Mouse (Mus musculus) hindbrain, embryonic 14.5 days (tissue): ENCODE measurements around the gene Ldlrad3. TPM values are rescaled to one million over a fixed set of nuclear protein-coding genes. Genes with fewer than 3 reads are reported as not detected.
A peak's percentile ranks its signal among the peaks of the same experiment; 100 is the strongest.

Experiments used
- ATAC-seq: fragments of 200-750 bp; cut with Nextera tagmentation; 2 replicates; pipeline ENCODE4 v1.8.0; 2017; ENCODE audit warnings: moderate number of reproducible peaks, mild to moderate bottlenecking, moderate TSS enrichment, moderate library complexity; ENCODE audit not compliant: low FRiP score
- DNase-seq: peaks from one replicate; pipeline ENCODE4 v3.0.0-alpha.2; 2015; ENCODE audit warnings: low spot score
- H3K27ac ChIP-seq: fragments of 300-500 bp; sonication (generic); 2 replicates; pipeline ENCODE4 v1.5.1; 2014; ENCODE audit warnings: mild to moderate bottlenecking, moderate library complexity
- H3K27me3 ChIP-seq: fragments of 300-500 bp; sonication (generic); 2 replicates; pipeline ENCODE4 v1.6.1; 2014; ENCODE audit warnings: mild to moderate bottlenecking, low read length, mixed read lengths; ENCODE audit not compliant: control insufficient read depth, insufficient read depth
- H3K36me3 ChIP-seq: fragments of 300-500 bp; sonication (generic); replicated peaks from 2 replicates; pipeline ENCODE4 v1.6.1; 2014; ENCODE audit not compliant: control insufficient read depth, insufficient read depth
- H3K4me1 ChIP-seq: fragments of 300-500 bp; sonication (generic); replicated peaks from 2 replicates; pipeline ENCODE4 v1.6.1; 2014; ENCODE audit warnings: antibody characterized with exemption, low read length, mixed read lengths; ENCODE audit not compliant: control insufficient read depth, insufficient read depth
- H3K4me2 ChIP-seq: fragments of 300-500 bp; sonication (generic); replicated peaks from 2 replicates; pipeline ENCODE4 v1.6.1; 2014; ENCODE audit warnings: mild to moderate bottlenecking, moderate library complexity
- H3K4me3 ChIP-seq: fragments of 300-500 bp; sonication (generic); replicated peaks from 2 replicates; pipeline ENCODE4 v1.5.1; 2014; ENCODE audit warnings: mild to moderate bottlenecking, low read length
- H3K9ac ChIP-seq: fragments of 300-500 bp; sonication (generic); 2 replicates; pipeline ENCODE4 v1.6.1; 2014
- H3K9me3 ChIP-seq: fragments of 300-500 bp; sonication (generic); 2 replicates; pipeline ENCODE4 v1.6.1; 2016; ENCODE audit warnings: low read length; ENCODE audit not compliant: control insufficient read depth
- WGBS: fragments of 180-500 bp; shearing (Covaris S2); extraction: QIAGEN DNeasy Blood & Tissue Kit; methylation state at CpG from one replicate; pipeline ENCODE4 v1.1.7; 2014; 5-methylcytosine and 5-hydroxymethylcytosine counted together
- polyA plus RNA-seq: library from polyadenylated mRNA; unstranded; fragments of >200 nt; fragmentation: Nextera tagmentation; extraction: Ambion mirVana; gene quantifications from 2 replicates; pipeline ENCODE4 v1.2.1, GENCODE M21; 2014

The Ldlrad3 gene
- polyA plus RNA-seq, 1 experiment from 2014 or later, result 29.4 TPM

DNA sequence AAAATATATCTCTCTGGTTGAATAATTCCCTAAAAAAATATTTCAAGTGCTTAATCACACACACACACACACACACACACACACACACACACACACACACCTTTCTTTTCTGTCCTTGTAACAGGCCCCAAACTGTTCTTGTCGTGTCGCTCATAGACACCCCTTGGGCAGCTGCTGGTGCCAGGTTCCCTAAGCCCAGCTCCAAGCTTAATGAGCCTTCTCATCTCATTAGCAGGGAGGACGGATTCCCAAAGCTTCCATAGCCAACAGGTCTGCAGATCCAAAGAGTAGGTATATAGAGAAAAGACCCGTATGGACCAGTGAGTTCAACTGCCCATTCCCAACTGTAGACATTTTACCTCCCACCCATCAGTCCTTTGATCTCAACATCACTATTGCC lies 13.7 kb downstream of the Ldlrad3 start:
- peaks cover 3% of the 10 kb centered on the region; the same call in 1 of the 2 replicates for H3K4me1 ChIP-seq
- DNase-seq (no peak), ATAC-seq (no peak)
- WGBS, result 74% methylated on average over 4 of the region's 4 CpGs
- no peak overlapping the region for H3K27ac ChIP-seq
- no peak overlapping the region for H3K4me2 ChIP-seq
- H3K4me3 ChIP-seq, result no peak overlapping the region
- no peaks in the 10 kb centered on the region for H3K36me3 ChIP-seq
- H3K9ac ChIP-seq, result no peak overlapping the region
- no peaks in the 10 kb centered on the region for H3K27me3 ChIP-seq
- H3K9me3 ChIP-seq, result no peaks in the 10 kb centered on the region

DNA sequence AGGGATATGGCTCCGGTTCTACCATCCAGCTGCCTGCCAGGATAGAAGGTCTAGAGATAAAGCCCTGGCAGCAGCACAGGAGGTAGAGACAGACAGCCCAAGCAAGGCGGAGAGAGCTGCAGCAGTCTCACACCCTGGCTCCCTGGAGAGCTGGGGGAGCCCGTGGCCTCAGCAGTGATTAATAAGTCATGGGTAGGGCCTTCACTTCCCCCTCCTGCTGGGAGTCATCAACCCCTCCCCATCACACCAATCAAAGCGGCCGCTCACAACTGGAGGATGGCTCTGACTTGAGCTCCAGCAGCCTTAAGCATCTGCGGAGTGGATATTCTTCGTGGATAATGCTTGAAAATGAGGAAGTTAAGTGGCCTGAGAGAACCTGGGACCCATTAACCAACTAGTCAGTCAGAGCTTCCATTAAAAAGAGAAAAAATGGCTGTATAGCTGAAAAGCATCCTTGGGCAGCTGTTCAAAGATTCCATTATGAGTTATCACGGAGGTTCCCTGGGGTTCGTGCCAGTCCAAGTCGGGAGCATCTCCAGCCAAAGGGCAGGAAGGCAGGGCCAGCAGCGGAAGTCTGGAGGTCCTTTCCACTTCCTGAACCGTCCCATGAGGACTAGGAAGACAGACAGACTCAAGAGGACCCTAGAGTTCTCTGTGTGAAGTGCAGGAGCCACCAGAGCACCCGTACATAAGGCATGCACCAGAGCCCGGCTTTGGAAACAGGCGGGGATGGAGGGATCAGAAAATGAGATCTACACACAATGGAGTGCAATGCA lies 19.4 kb downstream of the Ldlrad3 start:
- H3K4me3 ChIP-seq, result no peak overlapping the region
- ATAC-seq, result peak; percentile 51; the same call in 1 of the 2 replicates
- no peaks in the 10 kb centered on the region for H3K27me3 ChIP-seq
- no peaks in the 10 kb centered on the region for H3K9me3 ChIP-seq
- H3K9ac ChIP-seq, result no peak overlapping the region
- H3K4me1 ChIP-seq, result peaks cover 11% of the 10 kb centered on the region
- no peaks in the 10 kb centered on the region for H3K36me3 ChIP-seq
- 39% methylated on average over 15 of the region's 15 CpGs for WGBS
- H3K4me2 ChIP-seq, result no peak overlapping the region
- H3K27ac ChIP-seq, result peak overlapping the region; percentile 29; the same call in 1 of the 2 replicates
- DNase-seq, result no peak

DNA sequence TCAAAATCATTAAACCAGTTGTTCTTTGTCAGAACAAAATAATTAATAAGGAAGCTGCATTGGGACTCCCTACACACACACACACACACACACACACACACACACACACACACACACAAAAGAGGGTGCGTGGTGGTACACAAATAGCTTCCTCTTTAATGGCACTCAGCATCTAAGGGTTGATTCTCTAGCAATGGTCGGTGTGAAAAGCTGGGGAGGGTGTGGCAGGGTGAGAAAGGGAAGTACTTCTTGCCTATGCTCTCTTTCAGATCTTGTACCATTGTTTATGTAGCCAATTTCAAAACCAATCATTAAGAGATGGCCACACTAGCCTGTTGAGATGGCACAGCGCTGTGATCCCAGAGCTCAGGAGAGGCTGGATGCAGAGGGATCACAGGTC lies 23.1 kb downstream of the Ldlrad3 start:
- peaks cover 11% of the 10 kb centered on the region for H3K4me1 ChIP-seq
- no peaks in the 10 kb centered on the region for H3K36me3 ChIP-seq
- H3K4me2 ChIP-seq, result no peak overlapping the region
- no peak overlapping the region for H3K27ac ChIP-seq
- 82% methylated on average over 3 of the region's 3 CpGs for WGBS
- no peaks in the 10 kb centered on the region for H3K27me3 ChIP-seq
- H3K9ac ChIP-seq, result no peak overlapping the region
- DNase-seq (no peak), ATAC-seq (no peak)
- no peaks in the 10 kb centered on the region for H3K9me3 ChIP-seq
- H3K4me3 ChIP-seq, result no peak overlapping the region

DNA sequence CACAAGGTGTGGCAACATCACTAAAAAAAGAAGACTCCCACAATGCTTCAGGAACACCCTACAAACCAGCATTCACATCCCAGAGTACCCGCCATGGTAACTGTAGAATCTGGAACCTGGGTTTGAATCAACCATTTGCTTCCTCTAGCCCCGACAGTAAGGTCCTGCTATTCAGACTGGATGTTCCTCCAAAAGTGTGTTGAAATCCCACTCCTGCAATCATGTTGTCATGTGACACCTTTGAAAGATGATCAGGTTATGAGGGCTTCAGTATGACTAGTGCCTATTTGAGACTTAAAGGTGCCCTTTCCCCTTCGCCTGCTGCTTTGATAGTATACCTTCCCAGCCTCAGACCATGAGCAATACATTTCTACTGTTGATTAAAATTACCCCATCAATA lies 28.6 kb downstream of the Ldlrad3 start:
- H3K27me3 ChIP-seq, result no peaks in the 10 kb centered on the region
- H3K4me1 ChIP-seq, result peaks cover 28% of the 10 kb centered on the region
- WGBS, result 92% methylated on average over 3 of the region's 3 CpGs

DNA sequence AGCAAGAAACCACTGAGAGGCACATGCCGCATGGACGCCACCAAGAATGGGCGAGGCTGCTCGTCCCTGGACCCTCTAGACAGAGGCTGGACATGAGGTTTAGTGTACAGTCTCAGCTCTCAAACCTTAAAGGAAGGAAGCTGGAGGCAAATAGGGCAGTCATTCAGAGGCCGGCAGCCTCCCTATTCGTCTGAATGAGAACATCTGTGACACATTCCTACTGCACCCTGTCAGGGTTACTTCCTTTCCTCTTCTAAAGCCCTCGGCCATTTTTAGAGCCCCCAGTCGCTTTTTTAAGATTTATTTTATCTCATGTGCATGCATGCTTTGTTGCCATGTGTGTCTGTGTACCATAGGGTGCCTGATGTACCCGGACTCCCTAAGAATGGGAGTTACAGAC lies 29.2 kb downstream of the Ldlrad3 start:
- H3K4me2 ChIP-seq, result no peak overlapping the region
- ATAC-seq (no peak), DNase-seq (no peak)
- peak overlapping the region; percentile 29; the same call in 1 of the 2 replicates for H3K27ac ChIP-seq
- no peaks in the 10 kb centered on the region for H3K9me3 ChIP-seq
- H3K4me3 ChIP-seq, result no peak overlapping the region
- no peaks in the 10 kb centered on the region for H3K36me3 ChIP-seq
- no peaks in the 10 kb centered on the region for H3K27me3 ChIP-seq
- peaks cover 28% of the 10 kb centered on the region for H3K4me1 ChIP-seq
- 84% methylated on average over 9 of the region's 9 CpGs for WGBS
- no peak overlapping the region for H3K9ac ChIP-seq

More for the DNA sequence above, 28.6 kb downstream of the Ldlrad3 start:
- Histone ChIP-seq H3K36me3 (no peaks in the 10 kb centered on the region), H3K4me2 (no peak overlapping the region), H3K27ac (no peak overlapping the region), H3K4me3 (no peak overlapping the region), H3K9me3 (no peaks in the 10 kb centered on the region), H3K9ac (no peak overlapping the region)
- DNase-seq, result no peak
- no peak for ATAC-seq

DNA sequence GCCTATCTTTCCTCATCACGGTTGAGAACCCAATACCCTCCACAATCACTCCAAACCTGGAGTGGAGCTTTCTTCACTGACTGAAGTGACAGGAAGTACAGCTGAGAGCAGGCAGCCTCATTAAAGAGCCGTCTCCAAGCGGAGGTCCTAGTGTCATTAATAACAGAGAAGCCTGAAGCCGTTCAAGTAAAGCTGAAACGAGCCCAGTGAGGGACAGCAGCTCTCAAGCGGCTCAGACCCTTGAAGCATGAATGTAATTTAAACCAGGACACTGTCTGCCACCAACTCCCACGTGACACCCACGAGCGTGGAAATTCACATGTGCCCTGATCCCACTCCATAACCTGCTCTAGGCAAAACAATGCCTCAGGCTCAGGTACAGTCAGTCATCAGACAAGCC lies 29.7 kb downstream of the Ldlrad3 start:
- no peak for DNase-seq
- ATAC-seq, result peak; percentile 31
- H3K36me3 ChIP-seq, result no peaks in the 10 kb centered on the region
- H3K27ac ChIP-seq, result peak overlapping the region; percentile 14; the same call in 1 of the 2 replicates
- no peak overlapping the region for H3K9ac ChIP-seq
- no peak overlapping the region for H3K4me3 ChIP-seq
- no peaks in the 10 kb centered on the region for H3K27me3 ChIP-seq
- no peak overlapping the region for H3K4me2 ChIP-seq
- H3K9me3 ChIP-seq, result no peaks in the 10 kb centered on the region
- 24% methylated on average over 9 of the region's 9 CpGs for WGBS
- peaks cover 28% of the 10 kb centered on the region for H3K4me1 ChIP-seq

DNA sequence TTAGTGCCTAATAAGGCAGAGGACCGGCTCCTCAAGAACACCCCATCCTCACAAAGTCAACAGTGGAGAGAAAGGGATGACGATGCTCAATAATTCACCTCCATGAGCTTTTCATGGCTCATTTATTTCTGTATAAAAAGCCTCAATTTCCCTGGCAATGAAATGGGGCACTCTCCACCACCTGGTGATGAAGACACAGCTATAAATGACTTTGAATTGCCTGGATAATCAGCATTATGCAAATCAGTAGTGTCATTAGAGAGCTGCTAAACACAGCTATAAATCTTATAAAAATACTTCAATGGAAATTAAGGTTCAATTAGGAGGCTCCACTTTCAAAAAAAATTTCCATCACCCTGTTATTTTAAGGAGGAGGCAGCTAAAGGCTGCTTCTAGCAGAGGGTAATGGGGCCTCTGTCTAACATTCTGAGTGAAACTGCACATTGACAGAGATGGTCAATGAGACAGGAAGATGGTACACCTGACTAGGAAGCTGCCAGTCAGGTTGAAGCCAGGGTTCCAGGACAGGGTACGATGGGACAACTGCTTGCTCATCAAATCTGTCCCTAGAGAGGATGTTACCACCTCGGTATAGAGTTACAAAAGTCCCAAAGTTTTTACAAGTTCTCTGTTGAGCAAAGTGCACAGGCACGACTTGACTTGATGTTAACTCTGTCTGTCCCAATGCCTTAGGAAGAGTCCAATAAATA lies 30.7 kb downstream of the Ldlrad3 start:
- no peak overlapping the region for H3K9ac ChIP-seq
- 54% methylated on average over 5 of the region's 5 CpGs for WGBS
- H3K27me3 ChIP-seq, result no peaks in the 10 kb centered on the region
- H3K4me1 ChIP-seq, result peaks cover 28% of the 10 kb centered on the region
- H3K27ac ChIP-seq, result no peak overlapping the region
- no peak for DNase-seq
- no peak overlapping the region for H3K4me2 ChIP-seq
- no peaks in the 10 kb centered on the region for H3K9me3 ChIP-seq
- ATAC-seq, result 0 out of 2 replicates have a peak, but pooled peaks have one; percentile 29
- no peak overlapping the region for H3K4me3 ChIP-seq
- H3K36me3 ChIP-seq, result no peaks in the 10 kb centered on the region

DNA sequence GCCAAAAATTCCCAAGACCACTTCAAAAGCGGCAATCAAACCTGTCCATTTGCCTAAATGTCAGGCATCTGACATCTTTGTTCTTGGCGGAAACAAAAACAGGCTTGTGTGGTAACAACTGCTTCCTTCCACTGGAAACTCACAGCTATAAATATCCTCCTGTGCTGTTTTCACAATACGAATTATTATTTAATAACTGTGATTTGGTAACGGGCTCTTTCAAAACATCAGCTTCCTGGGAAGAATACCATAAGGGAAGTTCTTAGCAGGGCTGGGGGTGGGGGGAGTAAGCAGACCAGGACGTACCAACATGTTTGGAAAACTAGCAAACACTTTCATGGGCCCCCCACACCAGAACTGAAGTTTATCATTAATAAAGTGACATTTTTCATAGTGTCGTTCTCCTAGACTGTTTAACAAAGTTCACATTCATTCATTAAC lies 31.4 kb downstream of the Ldlrad3 start:
- no peak for DNase-seq

DNA sequence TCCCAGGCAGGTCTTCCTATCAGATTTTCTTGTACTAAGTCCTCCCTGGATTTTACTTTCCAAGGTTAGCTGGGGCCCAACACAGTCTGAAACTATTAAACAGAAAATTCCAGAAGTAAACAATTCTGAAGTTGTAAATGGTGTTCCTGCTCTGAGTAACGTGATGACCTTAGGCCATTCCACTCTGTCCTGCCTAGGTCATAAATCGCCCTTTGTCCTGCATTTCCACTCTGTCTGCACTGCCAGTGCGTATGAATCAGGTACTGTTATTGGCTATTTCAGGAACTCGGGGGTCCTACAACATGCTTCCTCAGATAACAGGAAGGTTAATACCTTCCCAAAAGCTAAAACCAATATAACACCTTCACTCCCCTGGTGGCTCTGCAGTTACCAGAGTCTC lies 31.9 kb downstream of the Ldlrad3 start:
- Histone ChIP-seq H3K27me3 (no peaks in the 10 kb centered on the region), H3K27ac (peak overlapping the region; percentile 17; the same call in 1 of the 2 replicates), H3K4me1 (peaks cover 28% of the 10 kb centered on the region), H3K9ac (no peak overlapping the region), H3K36me3 (no peaks in the 10 kb centered on the region), H3K4me2 (no peak overlapping the region), H3K4me3 (no peak overlapping the region), H3K9me3 (no peaks in the 10 kb centered on the region)
- 77% methylated on average over 4 of the region's 4 CpGs for WGBS
- ATAC-seq, result no peak
- no peak for DNase-seq

More for the DNA sequence above, 31.4 kb downstream of the Ldlrad3 start:
- no peak overlapping the region for H3K9ac ChIP-seq
- peak overlapping the region; percentile 17; the same call in 1 of the 2 replicates for H3K27ac ChIP-seq
- no peaks in the 10 kb centered on the region for H3K27me3 ChIP-seq
- no peaks in the 10 kb centered on the region for H3K36me3 ChIP-seq
- WGBS, result 61% methylated on average over 6 of the region's 6 CpGs
- peaks cover 28% of the 10 kb centered on the region for H3K4me1 ChIP-seq
- H3K4me2 ChIP-seq, result no peak overlapping the region
- ATAC-seq, result no peak
- no peaks in the 10 kb centered on the region for H3K9me3 ChIP-seq
- no peak overlapping the region for H3K4me3 ChIP-seq
